Mouse (Mus musculus) pancreas, adult 10 weeks (tissue): Measurements from ENCODE around the gene Brdt. TPM values are rescaled to one million over a fixed set of nuclear protein-coding genes. Genes with fewer than 3 reads are reported as not detected.

Source experiments
- polyA plus RNA-seq: library from polyadenylated mRNA; stranded (reverse); fragments of 350-450 nt; fragmentation: Illumina TruSeq; extraction: RNeasy Lipid Tissue Mini Kit (QIAGEN cat#74804); gene quantifications from one replicate; pipeline ENCODE4 v1.2.3, GENCODE M21; 2015; ENCODE audit warnings: low read depth, low replicate concordance; ENCODE audit not compliant: insufficient read depth

Gene Brdt
- polyA plus RNA-seq, result 0.90 TPM

DNA sequence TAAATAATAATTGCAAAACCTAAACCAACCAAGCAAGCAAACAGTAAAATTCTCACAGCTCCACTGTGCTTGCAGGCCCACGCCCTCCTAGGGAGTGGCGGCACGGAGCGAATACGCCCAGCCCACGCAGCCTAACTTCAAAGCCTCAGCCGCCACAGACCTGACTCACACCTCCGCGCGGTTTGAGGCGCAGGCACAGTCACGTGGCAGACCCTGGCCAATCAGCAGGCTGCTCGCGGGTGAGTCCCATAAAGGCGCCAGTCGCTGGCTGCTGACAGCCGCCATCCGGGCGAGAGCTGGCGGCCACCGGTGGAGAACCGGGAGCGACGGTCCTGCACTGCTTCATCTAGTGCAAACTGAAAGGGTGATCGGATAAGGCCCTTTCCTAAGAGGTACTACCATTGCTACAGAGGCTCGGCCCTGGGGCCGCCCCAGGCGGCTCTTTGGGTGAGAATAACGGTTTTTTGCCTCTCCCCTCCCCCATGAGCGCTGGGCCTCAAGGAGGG, at the start of gene Brdt:
Gene Brdt (plus strand): TSS at position 244 of the 506 bp plus-strand sequence.

GRCm38 (mm10) chr5:107289234-107289764, 41.7 kb upstream of the Brdt start, which contains the start of gene Tgfbr3:
TSS of gene Tgfbr3 (minus strand) at chr5:107289629.

DNA sequence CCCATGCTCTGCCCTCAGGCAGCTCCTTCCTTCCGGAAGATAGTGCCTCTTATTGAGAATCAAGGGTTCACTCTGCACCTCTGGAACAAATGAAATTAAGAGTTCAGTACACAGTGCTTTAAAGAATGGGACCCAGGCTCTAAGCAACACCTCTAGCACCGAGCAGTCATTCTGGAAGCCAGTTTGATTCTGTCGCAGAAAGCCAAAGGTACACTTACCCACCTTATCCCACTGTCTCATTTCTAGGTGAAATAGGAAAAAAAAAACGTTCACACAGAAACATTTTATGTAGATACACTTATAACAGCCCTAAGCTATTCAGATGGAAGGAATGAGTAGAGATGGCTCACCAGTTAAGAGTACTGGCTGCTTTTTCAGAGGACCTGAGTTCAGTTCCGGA, 71.5 kb downstream of the Brdt start, which contains the start of gene Ephx4:
Gene Ephx4 (plus strand): TSS at position 301 of the 400 bp plus-strand sequence.

GRCm38 (mm10) chr5:107431249-107431648, 100.3 kb downstream of the Brdt start, which contains the start of gene Lpcat2b:
TSS of gene Lpcat2b (plus strand) at chr5:107431549.

Other genes starting within 250 kb of the Brdt start
- 10.5 TPM for gene Tgfbr3, start 41.5 kb upstream of the Brdt start, polyA plus RNA-seq
- gene Ephx4, start 71.6 kb downstream of the Brdt start, polyA plus RNA-seq, result not detected
- not detected for gene Lpcat2b, start 100.4 kb downstream of the Brdt start, polyA plus RNA-seq
- 1.7 TPM for gene Btbd8, start 106.8 kb downstream of the Brdt start, polyA plus RNA-seq
- gene Gm42669, start 176.5 kb downstream of the Brdt start, polyA plus RNA-seq, result not detected
- gene 1700028K03Rik, start 203.6 kb downstream of the Brdt start, polyA plus RNA-seq, result not detected